ENCODE assay signal across 7 mouse cellular contexts in genomic region chr2:71690277-71691161, GRCm38 (mm10). TPM values are rescaled to one million over a fixed set of nuclear protein-coding genes. Genes with fewer than 3 reads are reported as not detected.
DNase-seq lines count a peak whose midpoint lies in the region; ATAC-seq and TF ChIP-seq lines count a peak whose summit lies in the region.

No protein-coding gene starts in this region.

- 0 out of 2 replicates have a peak overlapping the region, but pooled peaks have one; percentile 5 for H3K9ac ChIP-seq in forebrain, embryonic 15.5 days (replicated peaks)
- H3K9ac ChIP-seq in stomach, postnatal 0 days (ENCODE audit: low read length) = peak overlapping the region; percentile 31; the same call in 1 of the 2 replicates

- H3K27me3 ChIP-seq in E14TG2a.4 (ENCODE audit: insufficient read depth, low read length) = no peaks in the 10 kb centered on the region
- H3K27me3 ChIP-seq in forebrain, embryonic 15.5 days = no peaks in the 10 kb centered on the region
- H3K27me3 ChIP-seq in stomach, postnatal 0 days (ENCODE audit: control insufficient read depth, insufficient read depth, low read length) = no peaks in the 10 kb centered on the region

- ATAC-seq in forebrain, embryonic 15.5 days (replicated peaks) = peak; percentile 66; the same call in 1 of the 2 replicates
- peak; percentile 82 for ATAC-seq in stomach, postnatal 0 days (ENCODE audit: low FRiP score, low TSS enrichment)

- no peak for TF ChIP-seq CTCF in E14TG2a.4 (conservative IDR thresholded peaks at IDR 0.05; ENCODE audit: low read length)
- TF ChIP-seq CTCF in lung, adult 2 months (IDR thresholded peaks at IDR 0.05; ENCODE audit: insufficient read depth, low read length) = no peak
- TF ChIP-seq CTCF in stomach, postnatal 0 days (IDR thresholded peaks at IDR 0.05; ENCODE audit: low read depth) = no peak

- peak overlapping the region; percentile 73 for H3K4me3 ChIP-seq in E14TG2a.4 (replicated peaks; ENCODE audit: low read length)
- H3K4me3 ChIP-seq in forebrain, embryonic 15.5 days = no peak overlapping the region
- H3K4me3 ChIP-seq in lung, adult 2 months (replicated peaks; ENCODE audit: extremely low read depth, low read depth, low read length) = no peak overlapping the region
- no peak overlapping the region for H3K4me3 ChIP-seq in stomach, postnatal 0 days (ENCODE audit: low read depth, low read length)

- 48% methylated on average over 27 of the region's 27 CpGs for WGBS in forebrain, embryonic 15.5 days
- WGBS in lung, adult 2 months = 33% methylated on average over 27 of the region's 27 CpGs
- 33% methylated on average over 27 of the region's 27 CpGs for WGBS in stomach, postnatal 0 days

- no peaks in the 10 kb centered on the region for H3K9me3 ChIP-seq in E14TG2a.4 (ENCODE audit: low read length)
- no peaks in the 10 kb centered on the region for H3K9me3 ChIP-seq in forebrain, embryonic 15.5 days
- no peaks in the 10 kb centered on the region for H3K9me3 ChIP-seq in stomach, postnatal 0 days (ENCODE audit: control insufficient read depth, low read length)

- TF ChIP-seq EP300 in stomach, postnatal 0 days (optimal IDR thresholded peaks at IDR 0.05) = no peak

- peaks cover 17% of the 10 kb centered on the region for H3K4me1 ChIP-seq in E14TG2a.4 (replicated peaks; ENCODE audit: low read depth, low read length)
- H3K4me1 ChIP-seq in forebrain, embryonic 15.5 days = peaks cover 11% of the 10 kb centered on the region
- H3K4me1 ChIP-seq in lung, adult 2 months (ENCODE audit: control insufficient read depth, insufficient read depth, low read length) = no peaks in the 10 kb centered on the region; the same call in 1 of the 2 replicates
- no peaks in the 10 kb centered on the region for H3K4me1 ChIP-seq in stomach, postnatal 0 days (replicated peaks; ENCODE audit: control insufficient read depth, insufficient read depth)

- H3K27ac ChIP-seq in forebrain, embryonic 15.5 days (replicated peaks) = peak overlapping the region; percentile 17
- peak overlapping the region; percentile 89 for H3K27ac ChIP-seq in stomach, postnatal 0 days (replicated peaks)

- H3K36me3 ChIP-seq in E14TG2a.4 (ENCODE audit: insufficient read depth, low read length) = no peaks in the 10 kb centered on the region
- no peaks in the 10 kb centered on the region for H3K36me3 ChIP-seq in forebrain, embryonic 15.5 days
- no peaks in the 10 kb centered on the region for H3K36me3 ChIP-seq in stomach, postnatal 0 days (ENCODE audit: control insufficient read depth, insufficient read depth, low read length)

- DNase-seq in R1 (ENCODE audit: low read depth, low spot score) = peak; percentile 19
- peak; percentile 72 for DNase-seq in heart, postnatal 4 days
- peak; percentile 46 for DNase-seq in lung, adult 2 months
- peak; percentile 70 for DNase-seq in stomach, postnatal 0 days (ENCODE audit: low spot score)
- DNase-seq in thymus, postnatal 25 days = no peak

- peak overlapping the region; percentile 20 for H3K4me2 ChIP-seq in forebrain, embryonic 15.5 days (replicated peaks)
- peak overlapping the region; percentile 44 for H3K4me2 ChIP-seq in stomach, postnatal 0 days (replicated peaks; ENCODE audit: low read depth)

- TF ChIP-seq POLR2A in lung, adult 2 months (IDR thresholded peaks at IDR 0.05; ENCODE audit: borderline replicate concordance, extremely low read depth, low read depth, low read length) = no peak; the same call in 1 of the 2 replicates

RNA-seq across cellular contexts. Expression of gene Itga6, which starts 54.9 kb away (rescaled TPM):
- polyA plus RNA-seq in forebrain, embryonic 15.5 days (2015; fragmentation: Nextera tagmentation; extraction: Ambion mirVana) = 25.7 TPM in 2 replicates
- total RNA-seq in heart, postnatal 4 days (2021) = 100 to 1,000 TPM; 104 to 114 TPM
- 45.2 and 47.3 TPM in 2 replicates for polyA plus RNA-seq in lung, adult 2 months (2012; rRNA removed)
- polyA plus RNA-seq in stomach, postnatal 0 days (2015; fragmentation: Nextera tagmentation; extraction: Ambion mirVana) = 51.5 and 51.9 TPM in 2 replicates
